Mouse (Mus musculus) thymus, postnatal 10 days (tissue): ENCODE data around the gene Styx.
"Not testable (repeated sequence)": the region's sequence is repeated elsewhere in the genome, so short reads cannot be mapped to it uniquely, and the experiment has no call there.

Experiments
- DNase-seq, 2 experiments: peaks; one replicate each; pipeline ENCODE4 v3.0.0; 2021; ENCODE audit warnings: low spot score in 2 of 2

Styx gene

GRCm38 (mm10) chr14:45364211-45365195, 13.6 kb downstream of the Styx start:
- no peak for DNase-seq

GRCm38 (mm10) chr14:45365196-45365587, 14.3 kb downstream of the Styx start:
- DNase-seq = no peak

GRCm38 (mm10) chr14:45378771-45379170, 27.9 kb downstream of the Styx start:
- no peak for DNase-seq

- no peak for DNase-seq
Measured at GRCm38 (mm10) chr14:45380756-45381155, 29.9 kb downstream of the Styx start.

GRCm38 (mm10) chr14:45382912-45383311, 32.0 kb downstream of the Styx start:
- DNase-seq = no peak

- no peak for DNase-seq
Measured at GRCm38 (mm10) chr14:45385596-45385995, 34.7 kb downstream of the Styx start.

GRCm38 (mm10) chr14:45387480-45387879, 36.6 kb downstream of the Styx start:
- no peak for DNase-seq

- peak; percentile 63 to 73 for DNase-seq
Measured at GRCm38 (mm10) chr14:45388345-45389181, 37.7 kb downstream of the Styx start.

- no peak for DNase-seq
Measured at GRCm38 (mm10) chr14:45389194-45389593, 38.3 kb downstream of the Styx start.

- DNase-seq = no peak
Measured at GRCm38 (mm10) chr14:45399836-45400235, 48.9 kb downstream of the Styx start.

- DNase-seq = no peak
Measured at GRCm38 (mm10) chr14:45403651-45404050, 52.8 kb downstream of the Styx start.

- not testable (repeated sequence) for DNase-seq
Measured at GRCm38 (mm10) chr14:45404813-45405212, 53.9 kb downstream of the Styx start, which contains the start of gene Gnpnat1. Gnpnat1 (minus strand) TSS chr14:45404913.

- DNase-seq = no peak
Measured at GRCm38 (mm10) chr14:45416265-45416664, 65.4 kb downstream of the Styx start.

GRCm38 (mm10) chr14:45418553-45418952, 67.7 kb downstream of the Styx start:
- DNase-seq = no peak

GRCm38 (mm10) chr14:45419323-45419722, 68.4 kb downstream of the Styx start:
- DNase-seq = no peak

- DNase-seq = no peak
Measured at GRCm38 (mm10) chr14:45422371-45422770, 71.5 kb downstream of the Styx start.

- peak in 1 of 2 experiments; percentile 46 for DNase-seq
Measured at GRCm38 (mm10) chr14:45423220-45423619, 72.3 kb downstream of the Styx start.

- no peak for DNase-seq
Measured at GRCm38 (mm10) chr14:45430066-45430842, 79.4 kb downstream of the Styx start.

- peak in 1 of 2 experiments; percentile 16 for DNase-seq
Measured at GRCm38 (mm10) chr14:45432003-45432402, 81.1 kb downstream of the Styx start.

- DNase-seq = no peak
Measured at GRCm38 (mm10) chr14:45434220-45434619, 83.3 kb downstream of the Styx start.

- DNase-seq = no peak
Measured at GRCm38 (mm10) chr14:45438250-45438930, 87.5 kb downstream of the Styx start.
